Mouse (Mus musculus): ENCODE data around the gene Taf6.

Gene Taf6

DNA sequence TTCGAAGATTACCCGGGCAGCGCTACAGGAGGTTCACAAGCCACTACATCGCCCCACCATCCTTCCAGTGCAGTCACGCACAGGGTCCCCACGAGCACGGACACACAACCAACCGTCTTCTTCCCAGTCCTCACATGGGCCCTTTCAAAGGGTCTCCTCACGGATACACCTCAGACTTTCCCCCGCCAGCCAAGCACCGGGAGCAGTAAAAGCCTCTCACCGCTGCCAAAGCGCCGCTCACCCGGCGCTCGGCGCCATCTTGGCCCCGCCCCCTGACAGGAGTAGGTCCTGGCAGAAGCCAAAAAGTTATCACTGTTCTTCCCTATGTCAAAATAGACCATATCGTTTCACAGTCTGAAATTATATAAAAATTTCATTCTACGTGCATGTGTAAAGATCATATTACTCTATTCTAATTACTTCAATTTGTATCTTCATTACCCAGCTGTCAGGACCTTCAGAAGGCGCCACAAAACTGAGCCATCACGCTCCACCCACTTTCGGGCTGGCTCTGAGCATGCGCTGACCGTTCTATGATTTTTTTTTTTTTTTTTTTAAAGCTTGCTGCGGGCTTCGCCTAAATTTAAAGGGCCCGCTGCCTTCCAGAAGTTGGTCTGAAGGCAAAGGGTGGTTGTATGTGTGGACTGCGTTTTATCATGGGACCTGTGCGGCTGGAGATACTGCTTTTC, at the start of gene Taf6, which contains the start of gene Cnpy4:
TSS of gene Taf6 (minus strand) at position 502 of the 689 bp plus-strand sequence.
TSS of gene Cnpy4 (plus strand) at position 536 of the 689 bp plus-strand sequence.
- in situ Hi-C loops (cut with MboI; ENCODE audit: low pct_unique_long_range_greater_than_20kb in 1 of 2, low sequenced_read_pairs in 2 of 2, unreplicated experiment in 1 of 2), result no loop called here

DNA sequence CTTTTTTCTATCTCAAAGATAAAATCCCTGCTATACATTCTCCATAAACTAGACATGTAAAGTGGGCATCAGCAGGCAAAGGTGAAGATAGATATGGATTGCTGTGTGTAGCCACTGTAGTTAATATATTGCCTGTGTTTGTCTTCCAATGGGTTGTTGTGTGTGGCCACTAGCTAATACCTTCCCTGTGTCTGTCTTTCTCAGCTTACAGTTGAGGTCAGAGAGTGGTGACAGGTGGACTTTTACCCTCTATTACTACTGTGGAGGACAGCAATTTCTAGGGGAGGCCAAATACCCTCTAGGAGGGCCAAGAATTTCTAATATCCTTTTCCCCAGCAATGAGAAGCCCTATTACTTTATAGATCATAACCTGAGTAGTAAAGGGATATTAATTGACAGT, 47.0 kb upstream of the Taf6 start:
- in situ Hi-C loops (cut with MboI; ENCODE audit: low pct_unique_long_range_greater_than_20kb in 1 of 2, low sequenced_read_pairs in 2 of 2, unreplicated experiment in 1 of 2), result no loop called here

DNA sequence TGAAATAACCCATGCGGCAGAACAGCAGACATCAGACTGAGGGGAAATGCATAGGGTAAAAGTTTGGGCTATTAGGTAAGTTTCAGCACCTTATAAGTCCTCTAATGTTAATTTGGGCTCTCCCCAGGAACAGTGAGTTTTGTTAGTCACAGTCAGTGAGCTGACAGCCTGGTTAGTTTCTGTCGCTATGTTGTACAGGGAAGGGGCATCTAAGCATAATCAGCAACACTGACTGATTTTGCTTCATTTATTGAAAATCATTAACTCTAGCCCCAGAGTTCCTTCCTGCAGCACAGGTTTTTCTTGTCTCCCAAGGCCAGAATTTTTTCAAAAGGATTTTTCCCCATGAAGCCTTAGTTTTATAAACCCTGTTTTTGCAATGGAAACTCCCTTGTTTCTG, 46.5 kb upstream of the Taf6 start:
- in situ Hi-C loops (cut with MboI; ENCODE audit: low pct_unique_long_range_greater_than_20kb in 1 of 2, low sequenced_read_pairs in 2 of 2, unreplicated experiment in 1 of 2), result no loop called here

DNA sequence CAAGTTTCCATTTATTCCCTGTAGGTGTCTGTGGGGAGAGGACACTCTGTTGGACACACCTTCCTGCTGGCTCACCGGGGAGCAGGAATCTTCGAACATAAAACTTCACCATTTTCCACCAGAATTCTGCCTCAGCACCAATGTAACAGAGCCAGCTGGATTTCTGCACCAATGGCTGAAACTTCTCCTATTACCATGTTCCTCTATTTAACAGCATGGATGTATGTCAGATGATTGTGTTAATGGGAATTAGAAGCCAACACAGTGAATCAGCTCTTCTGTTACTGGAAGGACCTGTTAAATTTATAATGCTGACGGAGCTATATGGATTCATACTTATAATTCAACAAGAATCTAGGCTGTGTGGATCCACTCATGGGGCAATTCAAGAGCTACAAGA, 42.3 kb upstream of the Taf6 start:
- in situ Hi-C loops (cut with MboI; ENCODE audit: low pct_unique_long_range_greater_than_20kb in 1 of 2, low sequenced_read_pairs in 2 of 2, unreplicated experiment in 1 of 2), result no loop called here

DNA sequence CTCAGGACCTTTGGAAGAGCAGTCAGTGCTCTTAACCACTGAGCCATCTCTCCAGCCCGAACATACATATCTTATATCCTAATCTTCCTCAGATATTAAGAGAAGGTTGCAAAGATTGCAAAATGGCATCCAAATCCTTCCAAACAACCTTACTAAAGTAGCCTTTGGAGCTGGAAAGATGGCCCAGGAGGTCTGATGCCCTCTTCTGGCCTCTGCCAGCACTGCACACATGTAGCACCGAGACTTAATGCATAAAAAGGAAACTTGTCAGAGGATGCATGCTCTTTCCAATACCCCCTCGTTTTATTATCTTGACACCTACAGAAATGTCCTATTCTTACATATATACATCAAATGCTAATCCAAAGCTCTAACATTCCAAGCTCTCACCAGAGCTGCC, 40.8 kb upstream of the Taf6 start:
- in situ Hi-C loops (cut with MboI; ENCODE audit: low pct_unique_long_range_greater_than_20kb in 1 of 2, low sequenced_read_pairs in 2 of 2, unreplicated experiment in 1 of 2), result no loop called here

DNA sequence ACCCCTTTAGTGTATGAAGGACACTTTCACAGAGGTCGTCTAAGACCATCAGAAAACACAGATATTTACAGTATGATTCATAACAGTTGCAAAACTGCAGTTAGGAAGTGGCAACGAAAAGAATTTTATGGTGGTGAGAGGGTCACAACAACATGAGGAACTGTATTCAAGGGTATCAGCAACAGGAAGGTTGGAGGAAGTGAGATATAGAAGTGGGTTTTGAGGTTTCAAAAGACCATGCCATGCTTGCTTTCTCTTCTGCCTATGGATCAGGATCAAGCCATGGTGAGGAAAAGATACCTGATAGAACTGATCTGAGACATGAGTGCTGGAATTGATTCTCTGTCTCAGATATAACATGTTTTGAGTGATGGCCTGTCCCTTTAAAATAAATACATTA, 40.1 kb upstream of the Taf6 start:
- in situ Hi-C loops (cut with MboI; ENCODE audit: low pct_unique_long_range_greater_than_20kb in 1 of 2, low sequenced_read_pairs in 2 of 2, unreplicated experiment in 1 of 2), result no loop called here

DNA sequence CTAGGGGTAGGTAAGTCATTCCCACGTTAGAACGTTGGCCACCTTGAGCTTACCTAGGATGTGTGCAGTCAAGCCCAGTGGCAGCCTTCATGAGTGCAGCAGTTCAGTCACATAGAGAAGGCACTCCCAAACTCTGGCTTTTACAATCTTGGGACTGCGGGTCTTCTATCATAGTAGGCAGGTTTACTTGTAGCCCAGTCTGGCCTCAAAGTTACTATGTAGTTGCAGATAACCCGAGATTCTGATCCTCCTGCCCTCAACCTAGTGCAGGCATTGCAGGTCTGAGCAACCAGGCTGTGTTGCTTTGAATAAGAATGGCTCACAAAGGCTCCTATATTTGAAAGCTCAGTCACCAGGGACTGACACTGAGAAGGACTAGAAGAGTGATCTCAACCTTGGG, 39.2 kb upstream of the Taf6 start:
- in situ Hi-C loops (cut with MboI; ENCODE audit: low pct_unique_long_range_greater_than_20kb in 1 of 2, low sequenced_read_pairs in 2 of 2, unreplicated experiment in 1 of 2), result no loop called here

DNA sequence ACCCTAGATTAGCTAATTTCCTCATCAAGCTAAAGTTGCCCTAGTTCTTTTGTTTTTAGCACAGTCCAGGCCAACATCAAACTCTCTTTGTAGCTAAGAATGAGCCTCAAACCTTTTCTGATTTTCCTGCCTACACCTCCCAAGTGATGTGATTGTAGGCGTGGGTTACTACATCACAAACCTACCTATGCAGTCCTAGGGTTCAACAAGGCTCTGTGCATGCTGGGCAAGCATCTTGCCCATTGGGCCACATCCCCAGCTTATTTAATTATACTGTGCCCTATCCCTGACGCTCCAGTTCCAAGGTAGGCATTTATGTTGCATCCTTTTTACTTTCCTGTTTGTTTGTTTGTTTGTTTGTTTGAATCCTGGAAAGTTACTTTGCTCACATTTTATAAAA, 38.4 kb upstream of the Taf6 start, which contains the start of gene Nxpe5:
TSS of gene Nxpe5 (plus strand) at position 199 of the 400 bp plus-strand sequence.
- in situ Hi-C loops (cut with MboI; ENCODE audit: low pct_unique_long_range_greater_than_20kb in 1 of 2, low sequenced_read_pairs in 2 of 2, unreplicated experiment in 1 of 2), result no loop called here

DNA sequence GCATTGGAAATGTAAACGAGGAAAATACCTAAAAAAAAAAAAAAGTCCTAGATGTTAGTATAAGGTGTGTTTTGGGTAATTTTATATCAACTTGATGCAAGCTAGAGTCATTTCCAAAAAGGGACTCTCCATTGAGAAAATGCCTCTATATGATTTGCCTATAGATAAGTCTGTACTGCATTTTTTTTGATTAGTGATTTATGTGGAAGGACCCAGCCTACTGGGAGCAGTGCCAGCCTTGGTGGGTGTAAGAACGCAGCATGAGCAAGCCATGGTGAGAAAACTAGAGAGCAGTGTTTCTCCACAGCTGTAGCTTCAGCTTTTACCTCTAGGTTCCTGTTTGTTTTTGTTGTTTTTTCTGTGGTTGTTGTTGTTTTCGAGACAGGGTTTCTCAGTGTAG, 36.0 kb upstream of the Taf6 start:
- in situ Hi-C loops (cut with MboI; ENCODE audit: low pct_unique_long_range_greater_than_20kb in 1 of 2, low sequenced_read_pairs in 2 of 2, unreplicated experiment in 1 of 2), result loop anchor here in 1 of 2 experiments (25.0 kb wide), 1 partner anchor 411 kb away; no protein-coding TSS in a partner anchor

DNA sequence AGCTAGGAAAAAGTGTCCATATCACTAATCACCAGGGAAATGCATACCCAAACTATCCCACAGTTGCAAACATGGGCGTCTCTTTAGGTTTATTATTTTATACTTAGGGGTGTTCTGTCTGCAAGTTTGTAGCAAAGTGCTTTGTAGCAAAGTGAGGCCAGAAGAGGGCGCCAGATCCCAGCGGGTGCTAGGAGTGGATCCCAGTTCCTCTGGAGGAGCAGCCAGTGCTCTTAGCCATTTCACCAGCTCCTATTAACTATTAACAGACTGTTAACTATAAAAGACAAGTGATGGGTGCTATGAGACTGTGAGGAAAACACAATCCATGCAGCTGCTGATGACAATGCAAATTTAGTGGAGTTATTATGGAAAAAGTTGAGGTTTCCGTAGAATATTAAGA, 34.9 kb upstream of the Taf6 start:
- in situ Hi-C loops (cut with MboI; ENCODE audit: low pct_unique_long_range_greater_than_20kb in 1 of 2, low sequenced_read_pairs in 2 of 2, unreplicated experiment in 1 of 2), result loop anchor here in 1 of 2 experiments (25.0 kb wide), 1 partner anchor 410 kb away; no protein-coding TSS in a partner anchor

DNA sequence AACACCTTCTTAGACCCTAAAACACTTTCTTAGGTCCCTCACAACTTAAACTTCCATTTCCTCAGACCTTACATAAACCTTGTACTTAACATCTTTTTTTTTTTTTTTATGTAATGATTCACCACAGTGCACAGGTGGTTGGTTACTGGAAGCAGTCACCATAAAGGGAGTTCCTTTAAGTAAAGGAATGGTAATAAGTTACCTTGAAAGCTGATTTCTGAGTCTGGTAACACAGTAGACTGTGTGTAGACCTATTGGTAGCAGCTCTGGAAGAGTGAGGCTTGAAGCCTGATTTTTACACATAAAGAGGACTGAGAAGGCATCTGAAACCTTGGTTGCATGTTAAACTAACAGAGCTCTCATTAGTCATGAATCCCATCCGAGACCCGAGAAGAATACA, 32.6 kb upstream of the Taf6 start:
- in situ Hi-C loops (cut with MboI; ENCODE audit: low pct_unique_long_range_greater_than_20kb in 1 of 2, low sequenced_read_pairs in 2 of 2, unreplicated experiment in 1 of 2), result loop anchor here in 1 of 2 experiments (25.0 kb wide), 1 partner anchor 408 kb away; no protein-coding TSS in a partner anchor

DNA sequence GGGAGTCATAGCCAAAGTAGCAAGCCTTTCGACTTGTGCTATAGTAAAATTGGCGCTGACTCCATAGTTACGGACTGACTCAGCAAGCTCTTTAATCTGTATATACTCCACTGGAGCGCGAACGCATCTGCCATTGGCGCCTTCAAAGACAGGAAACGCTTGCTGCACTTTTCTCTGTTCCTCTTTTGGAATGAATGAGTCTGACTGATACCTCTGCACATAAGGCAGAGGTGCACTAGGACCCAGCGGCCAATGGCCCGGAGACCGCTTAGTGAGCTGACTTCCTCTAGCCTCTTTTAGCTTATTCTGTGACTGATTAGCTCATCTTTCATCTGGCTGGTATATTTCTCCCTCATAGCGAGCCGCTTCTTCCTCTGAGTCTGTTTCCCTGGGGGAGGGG, 29.4 kb upstream of the Taf6 start:
- in situ Hi-C loops (cut with MboI; ENCODE audit: low pct_unique_long_range_greater_than_20kb in 1 of 2, low sequenced_read_pairs in 2 of 2, unreplicated experiment in 1 of 2), result loop anchor here in 1 of 2 experiments (25.0 kb wide), 1 partner anchor 404 kb away; no protein-coding TSS in a partner anchor

DNA sequence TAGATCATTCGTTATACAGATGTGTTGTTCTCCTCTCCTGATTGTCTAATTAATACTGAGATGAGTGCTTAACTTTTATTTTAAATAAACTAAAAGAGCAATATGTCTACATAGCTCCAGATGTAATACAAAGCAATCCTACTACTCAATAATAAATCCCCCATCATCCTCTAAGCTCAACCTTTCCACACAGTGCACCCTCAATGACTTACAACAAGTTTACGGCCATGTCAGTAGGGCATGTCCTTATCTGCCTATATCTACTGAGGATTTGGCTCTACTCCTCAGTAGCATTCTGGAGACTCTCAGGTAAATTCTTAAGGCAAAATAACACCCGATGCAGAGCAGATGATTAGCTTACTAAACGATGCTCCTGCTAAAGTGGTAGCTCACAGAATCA, 20.6 kb upstream of the Taf6 start:
- in situ Hi-C loops (cut with MboI; ENCODE audit: low pct_unique_long_range_greater_than_20kb in 1 of 2, low sequenced_read_pairs in 2 of 2, unreplicated experiment in 1 of 2), result loop anchor here in 1 of 2 experiments (5.0 to 25.0 kb wide), 2 partner anchors 44 to 396 kb away; no protein-coding TSS in a partner anchor

DNA sequence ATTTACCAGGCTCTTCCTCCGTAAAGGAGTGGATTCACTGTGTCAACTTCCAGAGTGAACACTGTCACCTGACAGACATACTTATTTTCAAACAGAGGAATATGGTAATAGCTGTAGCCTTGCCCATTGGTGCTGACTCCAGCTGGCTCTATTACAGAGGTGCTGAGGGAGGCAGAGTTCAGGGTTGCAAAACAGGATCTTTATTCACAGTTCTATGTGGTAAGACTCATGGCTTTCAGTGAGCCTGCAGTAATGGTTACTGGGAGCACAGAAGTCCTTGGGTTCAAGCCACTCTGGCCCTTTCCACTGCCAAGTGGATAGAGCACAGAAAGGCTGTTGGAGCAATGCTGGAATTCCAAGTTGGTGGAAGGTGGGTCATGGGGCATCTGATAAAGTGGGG, 20.0 kb upstream of the Taf6 start:
- in situ Hi-C loops (cut with MboI; ENCODE audit: low pct_unique_long_range_greater_than_20kb in 1 of 2, low sequenced_read_pairs in 2 of 2, unreplicated experiment in 1 of 2), result loop anchor here in 1 of 2 experiments (5.0 to 25.0 kb wide), 2 partner anchors 45 to 395 kb away; no protein-coding TSS in a partner anchor

DNA sequence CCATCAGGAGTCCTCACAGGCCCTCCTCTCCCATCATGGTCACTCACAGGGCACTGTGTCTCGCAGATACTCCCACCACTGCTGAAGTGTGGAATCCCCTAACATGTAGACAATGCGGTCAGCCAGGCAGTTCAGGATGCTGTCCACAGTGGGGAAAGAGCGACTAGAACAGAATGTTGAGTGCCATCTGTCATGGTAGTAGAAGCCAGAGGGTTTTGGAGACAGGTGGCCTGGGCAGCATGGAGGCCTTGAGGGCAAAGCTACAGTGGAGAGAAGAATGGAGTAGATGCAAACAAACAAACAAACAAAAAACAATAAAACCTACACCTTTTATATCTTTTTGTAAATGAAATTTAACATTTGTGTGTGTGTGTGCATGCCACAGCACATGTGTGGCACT, 14.8 kb upstream of the Taf6 start:
- in situ Hi-C loops (cut with MboI; ENCODE audit: low pct_unique_long_range_greater_than_20kb in 1 of 2, low sequenced_read_pairs in 2 of 2, unreplicated experiment in 1 of 2), result loop anchor here (5.0 to 25.0 kb wide), 2 partner anchors 50 to 390 kb away; no protein-coding TSS in a partner anchor

DNA sequence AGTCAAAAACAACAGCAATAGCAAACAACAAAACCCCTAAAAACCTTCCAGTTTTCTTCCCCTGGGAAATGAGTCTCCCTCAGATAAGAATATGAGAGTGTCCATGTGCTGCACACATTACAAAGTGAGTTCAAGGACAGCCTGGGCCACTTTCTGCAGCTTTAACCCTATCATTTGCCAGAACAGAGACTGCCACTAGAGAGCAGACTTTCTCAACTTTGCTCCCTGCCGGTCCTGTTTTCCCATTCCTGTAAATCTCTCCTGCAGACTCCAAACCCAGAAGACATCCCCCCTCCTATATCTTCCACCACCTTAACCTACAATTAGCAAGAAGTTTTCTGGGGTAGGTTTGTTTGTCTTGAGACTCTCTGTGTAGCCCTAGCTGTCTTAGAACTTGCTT, 12.3 kb upstream of the Taf6 start:
- in situ Hi-C loops (cut with MboI; ENCODE audit: low pct_unique_long_range_greater_than_20kb in 1 of 2, low sequenced_read_pairs in 2 of 2, unreplicated experiment in 1 of 2), result no loop called here

DNA sequence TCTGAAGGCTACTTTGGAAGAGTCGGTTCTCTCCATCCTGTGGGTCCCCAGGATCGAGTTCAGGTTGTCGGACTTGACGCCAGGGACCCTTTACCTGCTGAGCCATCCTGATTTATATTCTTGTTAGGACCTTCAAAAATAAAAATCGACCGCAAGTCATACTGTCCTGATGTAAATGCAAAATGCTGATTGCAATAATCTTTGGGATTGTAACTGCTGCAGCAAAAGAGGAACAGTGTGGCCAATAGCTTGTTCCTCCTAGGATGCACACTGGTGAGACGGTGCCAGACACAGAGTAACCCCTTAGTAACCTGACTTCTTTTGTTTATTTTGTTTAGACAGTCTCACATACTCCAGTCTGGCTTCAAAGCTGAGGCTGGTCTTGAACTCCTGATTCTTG, 8.2 kb upstream of the Taf6 start:
- in situ Hi-C loops (cut with MboI; ENCODE audit: low pct_unique_long_range_greater_than_20kb in 1 of 2, low sequenced_read_pairs in 2 of 2, unreplicated experiment in 1 of 2), result no loop called here

DNA sequence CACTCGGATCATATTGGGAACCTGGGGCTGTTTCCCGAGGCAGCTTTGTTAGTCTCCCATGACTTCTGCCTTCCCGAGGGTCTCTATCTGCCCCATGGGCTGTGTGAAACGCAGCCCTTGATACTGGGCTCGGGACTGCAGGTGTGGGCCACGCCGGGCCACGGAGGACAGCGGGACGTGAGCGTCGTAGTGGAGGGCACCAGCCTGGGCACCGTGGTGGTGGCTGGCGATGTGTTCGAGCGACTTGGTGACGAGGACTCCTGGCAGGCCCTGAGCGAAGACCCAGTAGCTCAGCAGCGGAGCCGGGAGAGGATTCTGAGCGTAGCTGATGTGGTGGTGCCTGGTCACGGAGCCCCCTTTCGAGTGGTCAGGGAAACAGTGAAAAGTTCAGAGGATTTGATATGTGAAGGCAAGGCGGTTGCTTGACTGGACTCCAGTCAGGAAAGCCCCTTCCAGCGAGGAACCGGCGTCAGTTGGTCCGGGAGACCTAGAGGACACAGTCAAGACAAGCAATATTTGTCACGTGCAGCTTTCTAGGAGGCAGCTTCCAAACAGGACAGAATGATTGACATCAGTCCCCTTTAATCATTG, 7.6 kb upstream of the Taf6 start:
- in situ Hi-C loops (cut with MboI; ENCODE audit: low pct_unique_long_range_greater_than_20kb in 1 of 2, low sequenced_read_pairs in 2 of 2, unreplicated experiment in 1 of 2), result no loop called here

DNA sequence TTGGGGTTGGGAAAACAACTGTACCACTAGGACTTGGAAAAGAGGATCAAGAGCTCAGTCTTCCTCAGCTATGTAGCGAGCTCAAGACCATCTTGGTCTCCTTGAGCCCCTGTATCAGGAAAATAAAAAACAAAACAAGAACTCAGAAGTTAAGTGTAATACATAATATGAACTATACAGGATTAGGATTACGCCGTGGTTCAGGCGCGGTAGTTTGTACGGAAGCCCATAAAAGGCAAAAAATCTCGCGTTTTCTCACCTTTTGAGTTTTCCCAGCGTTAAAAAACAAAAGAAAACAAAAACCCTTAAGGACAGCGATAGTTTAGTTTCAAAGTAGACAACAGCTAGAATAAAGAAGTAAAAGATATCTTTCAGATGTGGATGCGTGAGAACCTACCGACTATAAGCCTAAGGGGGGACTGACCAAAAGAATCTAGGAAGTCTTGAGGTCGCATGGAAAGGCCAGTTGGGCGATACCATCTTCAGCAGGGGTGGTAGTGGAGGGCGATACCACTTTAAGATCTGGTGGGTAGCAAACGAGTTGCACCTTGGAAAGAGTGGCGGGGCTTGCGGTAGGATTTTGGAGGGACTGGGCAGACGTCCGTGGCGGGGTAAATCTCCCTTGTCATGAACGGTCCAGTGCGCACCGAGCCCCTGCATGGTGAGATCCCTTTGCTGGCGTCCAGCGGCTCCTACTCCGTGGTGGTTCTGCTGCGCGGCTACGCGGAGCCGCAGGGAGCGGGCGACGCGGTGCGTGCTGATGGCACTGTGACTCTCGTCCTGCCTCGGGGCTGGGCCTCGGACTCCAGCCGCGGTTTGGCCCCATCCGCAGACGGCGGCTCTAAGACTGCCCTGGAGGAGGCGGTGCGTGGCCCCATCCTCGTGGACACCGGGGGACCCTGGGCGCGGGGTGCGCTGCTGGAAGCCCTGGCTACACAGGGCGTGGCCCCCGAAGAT, 6.8 kb upstream of the Taf6 start, which contains the start of gene Mblac1:
TSS of gene Mblac1 (plus strand) at position 544 of the 957 bp plus-strand sequence.
- in situ Hi-C loops (cut with MboI; ENCODE audit: low pct_unique_long_range_greater_than_20kb in 1 of 2, low sequenced_read_pairs in 2 of 2, unreplicated experiment in 1 of 2), result no loop called here

All from mouse embryonic stem cell (cell line).